Mouse (Mus musculus) testis, adult 2 months (tissue): ENCODE data around the gene 2010300C02Rik. TPM values are rescaled to one million over a fixed set of nuclear protein-coding genes. Genes with fewer than 3 reads are reported as not detected.

Experiments used
- H3K27ac ChIP-seq: fragments of 200-500 bp; 2 replicates; pipeline ENCODE4 v1.5.1; 2012; ENCODE audit warnings: low read depth, low read length; ENCODE audit not compliant: control insufficient read depth, insufficient read depth
- H3K27me3 ChIP-seq: fragments of 200-500 bp; 2 replicates; pipeline ENCODE4 v1.6.1; 2012; ENCODE audit warnings: mild to moderate bottlenecking, low read length, moderate library complexity; ENCODE audit not compliant: control insufficient read depth, insufficient read depth
- H3K36me3 ChIP-seq: fragments of 200-500 bp; 2 replicates; pipeline ENCODE4 v1.6.1; 2012; ENCODE audit warnings: mild to moderate bottlenecking, low read length; ENCODE audit not compliant: control insufficient read depth, insufficient read depth
- H3K4me1 ChIP-seq: fragments of 200-500 bp; 2 replicates; pipeline ENCODE4 v1.6.1; 2012; ENCODE audit warnings: low read length; ENCODE audit not compliant: control insufficient read depth, insufficient read depth
- H3K4me3 ChIP-seq: fragments of 200-500 bp; 2 replicates; pipeline ENCODE4 v1.5.1; 2012; ENCODE audit warnings: low read depth, mild to moderate bottlenecking, low read length, moderate library complexity, mixed read lengths; ENCODE audit not compliant: control insufficient read depth
- CTCF ChIP-seq: fragments of 200-500 bp; IDR thresholded peaks from 2 replicates; pipeline ENCODE4 v1.5.1; 2012; ENCODE audit warnings: low read depth, mild to moderate bottlenecking, inconsistent platforms, low read length, moderate library complexity; ENCODE audit not compliant: control insufficient read depth, insufficient read depth, insufficient replicate concordance
- POLR2A ChIP-seq: fragments of 200-500 bp; IDR thresholded peaks from 2 replicates; pipeline ENCODE4 v1.6.1; 2012; ENCODE audit warnings: low read depth, mild to moderate bottlenecking, inconsistent platforms, low read length, moderate library complexity; ENCODE audit not compliant: control insufficient read depth
- polyA plus RNA-seq: library from polyadenylated mRNA; depleted of rRNA; stranded (reverse); fragments of >200 nt; gene quantifications from 2 replicates; pipeline ENCODE4 v1.2.3, GENCODE M21; 2012

Gene 2010300C02Rik
- polyA plus RNA-seq, 1 experiment, result 2.2 TPM

- TF ChIP-seq POLR2A (no peak), CTCF (no peak)
- H3K27me3 ChIP-seq, result no peaks in the 10 kb centered on the region
- no peak overlapping the region for H3K27ac ChIP-seq
- H3K4me1 ChIP-seq, result no peaks in the 10 kb centered on the region
- no peak overlapping the region for H3K4me3 ChIP-seq
- no peaks in the 10 kb centered on the region for H3K36me3 ChIP-seq
Measured at GRCm38 (mm10) chr1:37644501-37644900, 75.4 kb downstream of the 2010300C02Rik start.

- Histone ChIP-seq H3K4me3 (no peak overlapping the region), H3K27me3 (no peaks in the 10 kb centered on the region), H3K4me1 (no peaks in the 10 kb centered on the region), H3K36me3 (no peaks in the 10 kb centered on the region), H3K27ac (no peak overlapping the region)
- TF ChIP-seq POLR2A (no peak), CTCF (no peak)
Measured at GRCm38 (mm10) chr1:37643794-37644365, 76.0 kb downstream of the 2010300C02Rik start.

DNA sequence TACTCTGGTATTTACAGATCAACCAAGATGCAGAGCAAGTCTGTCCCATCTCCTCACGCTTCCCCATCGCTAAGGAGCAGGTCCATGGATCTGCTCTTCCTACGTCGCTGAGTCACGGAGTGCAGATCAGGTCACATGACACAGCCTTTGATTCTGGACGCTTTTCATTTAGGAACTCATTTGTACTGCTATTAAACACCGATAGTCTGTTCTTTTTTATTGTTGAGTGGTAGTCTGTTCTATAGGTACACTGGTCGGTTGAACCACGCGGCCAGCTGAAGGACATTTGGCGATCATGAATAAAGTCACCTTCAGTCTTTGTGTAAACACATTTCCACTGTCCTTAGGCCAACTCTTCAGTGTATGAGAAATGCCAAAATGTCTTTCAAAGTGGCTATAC lies 78.5 kb downstream of the 2010300C02Rik start:
- no peaks in the 10 kb centered on the region for H3K27me3 ChIP-seq
- no peak overlapping the region for H3K4me3 ChIP-seq
- no peak overlapping the region for H3K27ac ChIP-seq
- no peak for TF ChIP-seq POLR2A
- H3K4me1 ChIP-seq, result no peaks in the 10 kb centered on the region
- H3K36me3 ChIP-seq, result no peaks in the 10 kb centered on the region

DNA sequence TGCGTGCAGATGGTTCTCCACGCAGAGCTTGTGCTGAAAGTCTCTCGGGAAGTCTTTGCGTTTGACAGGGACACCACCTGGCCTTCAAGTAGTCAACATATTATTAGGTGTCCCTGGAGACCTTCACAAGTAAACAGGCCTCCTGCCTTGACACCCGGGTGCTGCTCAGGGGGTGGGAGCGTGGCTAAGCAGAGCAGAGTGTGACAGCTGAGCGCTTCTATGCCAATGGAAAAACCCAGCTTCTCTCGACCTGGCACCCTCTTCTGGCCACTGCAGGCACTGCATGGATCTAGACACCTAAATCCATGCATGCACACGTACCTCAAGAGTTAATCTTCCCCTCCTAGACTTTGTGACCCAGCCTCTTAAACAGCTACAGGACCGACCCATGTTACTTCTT lies 80.8 kb downstream of the 2010300C02Rik start:
- TF ChIP-seq POLR2A (no peak), CTCF (peak; percentile 81; the same call in 1 of the 2 replicates)

GRCm38 (mm10) chr1:37638560-37638959 lies 81.3 kb downstream of the 2010300C02Rik start:
- H3K36me3 ChIP-seq, result no peaks in the 10 kb centered on the region
- no peaks in the 10 kb centered on the region for H3K27me3 ChIP-seq
- no peak for TF ChIP-seq CTCF
- no peak overlapping the region for H3K4me3 ChIP-seq
- H3K27ac ChIP-seq, result no peak overlapping the region
- no peaks in the 10 kb centered on the region for H3K4me1 ChIP-seq

More for the DNA sequence above, 80.8 kb downstream of the 2010300C02Rik start:
- no peak overlapping the region for H3K27ac ChIP-seq
- H3K36me3 ChIP-seq, result no peaks in the 10 kb centered on the region
- no peaks in the 10 kb centered on the region for H3K27me3 ChIP-seq
- H3K4me3 ChIP-seq, result no peak overlapping the region
- H3K4me1 ChIP-seq, result no peaks in the 10 kb centered on the region

- H3K27ac ChIP-seq, result no peak overlapping the region
- H3K4me3 ChIP-seq, result no peak overlapping the region
- H3K4me1 ChIP-seq, result no peaks in the 10 kb centered on the region
- no peak for TF ChIP-seq POLR2A
- TF ChIP-seq CTCF, result no peak
- no peaks in the 10 kb centered on the region for H3K36me3 ChIP-seq
- no peaks in the 10 kb centered on the region for H3K27me3 ChIP-seq
Measured at GRCm38 (mm10) chr1:37637571-37637970, 82.3 kb downstream of the 2010300C02Rik start.

DNA sequence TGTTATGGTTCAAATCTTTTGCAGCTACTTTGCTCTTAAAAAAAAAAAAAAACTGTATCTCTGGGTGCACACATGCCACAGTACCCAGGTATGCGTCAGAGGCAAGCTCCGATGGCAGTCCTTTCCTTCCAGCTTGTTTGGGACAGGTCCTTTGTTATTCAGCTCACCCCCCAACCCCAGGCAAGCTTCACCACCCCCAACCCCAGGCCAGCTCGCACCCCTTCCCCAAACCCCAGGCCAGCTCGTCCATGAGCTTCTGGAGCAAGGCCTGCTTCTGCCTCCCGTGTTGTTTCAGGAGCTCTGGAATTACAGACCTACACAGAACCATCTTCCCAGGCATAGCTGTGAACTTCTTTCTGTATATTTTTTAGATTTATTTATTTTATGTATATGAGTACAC lies 83.1 kb downstream of the 2010300C02Rik start:
- TF ChIP-seq POLR2A, result no peak
- no peak for TF ChIP-seq CTCF
- Histone ChIP-seq H3K4me3 (no peak overlapping the region), H3K27me3 (no peaks in the 10 kb centered on the region), H3K36me3 (no peaks in the 10 kb centered on the region), H3K27ac (no peak overlapping the region), H3K4me1 (no peaks in the 10 kb centered on the region)

DNA sequence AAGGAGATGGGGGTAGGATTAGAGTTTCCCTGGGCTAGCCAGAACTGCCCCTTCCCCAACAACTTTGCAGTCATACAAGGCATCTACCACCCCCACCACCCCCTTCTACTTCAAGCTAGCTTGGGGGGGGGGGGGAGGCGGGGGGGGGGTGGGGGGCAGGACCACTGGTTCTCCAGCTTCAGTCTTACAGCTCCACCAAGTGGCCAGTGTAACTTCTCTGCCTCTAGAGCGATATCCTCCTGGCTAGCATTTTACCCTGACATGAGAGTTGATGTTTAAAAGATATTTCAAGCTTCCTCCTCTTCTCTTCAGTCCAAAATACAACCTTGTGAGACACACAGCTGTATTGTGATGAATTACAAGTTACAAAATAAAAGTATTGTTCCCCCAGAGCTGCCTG lies 83.7 kb downstream of the 2010300C02Rik start:
- Histone ChIP-seq H3K4me1 (no peaks in the 10 kb centered on the region; the same call in 1 of the 2 replicates), H3K27ac (no peak overlapping the region), H3K4me3 (no peak overlapping the region), H3K27me3 (no peaks in the 10 kb centered on the region), H3K36me3 (no peaks in the 10 kb centered on the region)
- TF ChIP-seq POLR2A, result no peak
- TF ChIP-seq CTCF, result no peak
